21 mouse cellular contexts compared by ENCODE assay signal in genomic region chr16:36771703-36772102, GRCm38 (mm10). TPM values are rescaled to one million over a fixed set of nuclear protein-coding genes. Genes with fewer than 3 reads are reported as not detected.
DNase-seq lines count a peak whose midpoint lies in the region; ATAC-seq and TF ChIP-seq lines count a peak whose summit lies in the region.
"Had no signal": no experiment of that assay in that cellular context is flagged by ENCODE, and none has a peak within 500 bp of the region (broad histone marks: within the 10 kb centered on the region; RNA-seq: fewer than 3 reads in every experiment).

No protein-coding gene starts in this region.

- no peak for TF ChIP-seq EP300 in lung, postnatal 0 days (IDR thresholded peaks at IDR 0.05)

- peak overlapping the region; percentile 39; the same call in 1 of the 2 replicates for H3K27ac ChIP-seq in lung, embryonic 15.5 days
- H3K27ac ChIP-seq in lung, postnatal 0 days (ENCODE audit: low read length), result 0 out of 2 replicates have a peak overlapping the region, but pooled peaks have one; percentile 11
- H3K27ac ChIP-seq: embryonic facial prominence, embryonic 10.5 days; embryonic facial prominence, embryonic 12.5 days had no signal

- peak; percentile 54 for DNase-seq in heart, adult 11 months
- no peak for DNase-seq in heart, postnatal 4 days
- no peak for DNase-seq in lung, postnatal 4 days
- DNase-seq in lung, postnatal 0 days (ENCODE audit: low spot score), result no peak
- DNase-seq in lung, postnatal 14 days, result no peak
- no peak for DNase-seq in thymus, postnatal 4 days
- DNase-seq: adrenal gland, adult 2 months; adrenal gland, postnatal 10 days; adrenal gland, postnatal 25 days; cerebellum, adult 11 months; cerebellum, adult 18-20 months; cerebellum, adult 8-10 months; cerebellum, adult 9-11 months; cerebellum, postnatal 14 days; cerebellum, postnatal 36 days had no signal

- no peak overlapping the region for H3K4me3 ChIP-seq in lung, embryonic 15.5 days
- H3K4me3 ChIP-seq in lung, postnatal 0 days (ENCODE audit: low read depth, low read length), result no peak overlapping the region
- H3K4me3 ChIP-seq: embryonic facial prominence, embryonic 10.5 days; embryonic facial prominence, embryonic 12.5 days had no signal

- no peak overlapping the region for H3K4me2 ChIP-seq in lung, embryonic 15.5 days
- H3K4me2 ChIP-seq in lung, postnatal 0 days (replicated peaks; ENCODE audit: low read depth, low read length), result no peak overlapping the region
- H3K4me2 ChIP-seq: embryonic facial prominence, embryonic 12.5 days had no signal

- no peak overlapping the region for H3K9ac ChIP-seq in lung, embryonic 15.5 days
- H3K9ac ChIP-seq in lung, postnatal 0 days (replicated peaks; ENCODE audit: low read depth), result no peak overlapping the region
- H3K9ac ChIP-seq: embryonic facial prominence, embryonic 12.5 days; forebrain, postnatal 0 days had no signal

- ATAC-seq in lung, embryonic 15.5 days (ENCODE audit: borderline replicate concordance, extremely low read depth, low FRiP score, low TSS enrichment), result no peak
- ATAC-seq in lung, postnatal 0 days, result no peak
- ATAC-seq: forebrain, postnatal 0 days had no signal

- 83% methylated on average over 3 of the region's 3 CpGs for WGBS in lung, embryonic 15.5 days
- WGBS in lung, postnatal 0 days, result 83% methylated on average over 3 of the region's 3 CpGs

- no peaks in the 10 kb centered on the region for H3K9me3 ChIP-seq in lung, embryonic 15.5 days
- no peaks in the 10 kb centered on the region for H3K9me3 ChIP-seq in lung, postnatal 0 days (ENCODE audit: low read length)
- H3K9me3 ChIP-seq: embryonic facial prominence, embryonic 10.5 days; embryonic facial prominence, embryonic 12.5 days had no signal

- H3K27me3 ChIP-seq in lung, embryonic 15.5 days, result no peaks in the 10 kb centered on the region
- no peaks in the 10 kb centered on the region for H3K27me3 ChIP-seq in lung, postnatal 0 days (replicated peaks; ENCODE audit: insufficient read depth, low read length)
- H3K27me3 ChIP-seq: embryonic facial prominence, embryonic 12.5 days had no signal

- no peak for TF ChIP-seq CTCF in lung, postnatal 0 days (IDR thresholded peaks at IDR 0.05)

- no peaks in the 10 kb centered on the region for H3K36me3 ChIP-seq in lung, embryonic 15.5 days
- H3K36me3 ChIP-seq in lung, postnatal 0 days (ENCODE audit: insufficient read depth, low read length), result no peaks in the 10 kb centered on the region
- H3K36me3 ChIP-seq: embryonic facial prominence, embryonic 10.5 days; embryonic facial prominence, embryonic 12.5 days had no signal

- H3K4me1 ChIP-seq in lung, embryonic 15.5 days, result peaks cover 6% of the 10 kb centered on the region; the same call in 1 of the 2 replicates
- H3K4me1 ChIP-seq in lung, postnatal 0 days (ENCODE audit: insufficient read depth, low read depth, low read length), result no peaks in the 10 kb centered on the region
- H3K4me1 ChIP-seq: embryonic facial prominence, embryonic 10.5 days; embryonic facial prominence, embryonic 12.5 days had no signal

RNA-seq across cellular contexts. Expression of gene Slc15a2, which starts 13.1 kb away (rescaled TPM):
- 1 to 10 TPM; 2.1 to 3.5 TPM for total RNA-seq in heart, postnatal 4 days (2021)
- 41.7 and 42.8 TPM in 2 replicates for polyA plus RNA-seq in lung, embryonic 15.5 days (2015; fragmentation: Nextera tagmentation; extraction: Ambion mirVana)
- polyA plus RNA-seq in lung, postnatal 0 days (2015; fragmentation: Nextera tagmentation; extraction: Ambion mirVana), result 57.3 and 75.1 TPM in 2 replicates
- total RNA-seq: MEL had no signal
- polyA plus RNA-seq: C2C12 had no signal

RNA-seq across cellular contexts. Expression of gene Iqcb1, which starts 56.5 kb away (rescaled TPM):
- total RNA-seq in heart, postnatal 4 days (2021), result 10 to 100 TPM; 14.7 to 17.2 TPM
- polyA plus RNA-seq in lung, embryonic 15.5 days (2015; fragmentation: Nextera tagmentation; extraction: Ambion mirVana), result 30.2 and 32.2 TPM in 2 replicates
- 11.8 and 13.1 TPM in 2 replicates for polyA plus RNA-seq in lung, postnatal 0 days (2015; fragmentation: Nextera tagmentation; extraction: Ambion mirVana)
